Mouse (Mus musculus) gastrocnemius, adult 2 months (tissue): Measurements from ENCODE around the gene Bsg. TPM values are rescaled to one million over a fixed set of nuclear protein-coding genes. Genes with fewer than 3 reads are reported as not detected.
"Not testable (repeated sequence)": the region's sequence is repeated elsewhere in the genome, so short reads cannot be mapped to it uniquely, and the experiment has no call there.

Experiments
- DNase-seq: peaks from one replicate; pipeline ENCODE4 v3.0.0; 2022
- H3K27ac ChIP-seq: fragments of 200-600 bp; 2 replicates; pipeline ENCODE4 v1.8.1; 2022; ENCODE audit warnings: mild to moderate bottlenecking
- H3K4me3 ChIP-seq: fragments of 200-600 bp; 2 replicates; pipeline ENCODE4 v1.8.1; 2022; ENCODE audit warnings: mild to moderate bottlenecking, moderate library complexity
- CTCF ChIP-seq: fragments of 200-600 bp; IDR thresholded peaks from 2 replicates; pipeline ENCODE4 v1.8.1; 2022; ENCODE audit warnings: antibody characterized with exemption, mild to moderate bottlenecking, moderate library complexity
- intact Hi-C: fragments of 180-260 bp; cut with DNase I; formaldehyde crosslinking; loops from one replicate; pipeline ENCODE4 v1.15.1; 2025
- total RNA-seq, 2 experiments: library from RNA; stranded (reverse); gene quantifications; 2 replicates each; pipeline ENCODE4 v1.2.3; 2021

The Bsg gene
- total RNA-seq, 2 experiments from 2014 or later = 650 to 652 TPM

DNA sequence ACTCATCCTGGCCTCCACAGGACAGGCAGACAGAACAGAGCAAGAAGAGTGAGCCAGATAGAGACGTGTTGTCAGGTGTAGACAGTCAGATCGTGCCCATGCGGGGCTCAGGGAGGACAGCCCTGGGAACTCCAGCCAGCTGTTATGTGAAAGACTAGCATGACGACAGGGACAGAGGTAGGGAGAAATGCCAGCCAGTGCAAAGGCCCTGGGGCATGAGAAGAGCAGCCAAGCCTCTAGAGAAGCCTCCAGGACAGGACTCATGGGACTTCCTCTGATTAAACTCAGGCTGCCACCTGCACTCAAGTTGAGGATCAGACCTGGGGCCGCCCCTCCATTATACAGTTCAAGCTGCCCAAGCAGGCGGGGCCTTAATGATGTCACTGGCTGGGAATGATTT lies 44.2 kb downstream of the Bsg start:
- Histone ChIP-seq H3K4me3 (no peak overlapping the region), H3K27ac (no peak overlapping the region)
- no peak for TF ChIP-seq CTCF
- intact Hi-C loops = no loop called here
- DNase-seq = no peak

DNA sequence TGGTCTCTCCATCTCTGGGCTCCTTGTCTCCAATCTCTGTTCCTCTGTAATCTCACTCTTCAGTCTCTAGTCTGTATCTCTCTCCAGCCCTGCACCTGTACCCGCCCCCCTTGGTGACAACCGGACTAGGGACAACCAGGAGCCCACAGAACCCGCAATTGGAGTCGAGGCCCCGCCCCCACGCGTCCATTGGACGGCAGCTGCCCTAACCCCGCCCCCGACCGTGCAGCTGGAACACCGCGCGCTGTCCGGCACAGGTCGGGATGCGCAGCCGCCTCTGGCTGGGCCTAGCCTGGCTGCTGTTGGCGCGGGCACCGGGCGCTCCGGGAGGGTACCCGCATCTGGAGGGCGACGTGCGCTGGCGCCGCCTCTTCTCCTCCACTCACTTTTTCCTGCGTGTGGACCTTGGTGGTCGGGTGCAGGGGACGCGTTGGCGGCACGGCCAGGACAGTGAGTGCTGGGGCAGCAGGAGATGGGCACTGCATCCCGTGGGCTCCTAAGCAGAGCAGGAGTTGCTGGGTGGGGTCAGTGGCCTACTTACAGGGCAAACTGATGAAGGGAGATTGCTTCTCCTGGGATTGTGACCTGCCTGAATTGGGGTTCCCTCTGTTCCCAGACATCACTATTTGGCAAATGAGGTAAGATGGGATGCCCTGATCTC lies 50.7 kb downstream of the Bsg start, which contains the start of gene Fgf22:
Fgf22 (plus strand) TSS at position 221 of the 661 bp plus-strand sequence.
- Histone ChIP-seq H3K4me3 (peak within 1 kb of the TSS; percentile 55), H3K27ac (no peak within 1 kb of the TSS)
- intact Hi-C loops = no loop called here
- DNase-seq = peak; percentile 84
- TF ChIP-seq CTCF = no peak

DNA sequence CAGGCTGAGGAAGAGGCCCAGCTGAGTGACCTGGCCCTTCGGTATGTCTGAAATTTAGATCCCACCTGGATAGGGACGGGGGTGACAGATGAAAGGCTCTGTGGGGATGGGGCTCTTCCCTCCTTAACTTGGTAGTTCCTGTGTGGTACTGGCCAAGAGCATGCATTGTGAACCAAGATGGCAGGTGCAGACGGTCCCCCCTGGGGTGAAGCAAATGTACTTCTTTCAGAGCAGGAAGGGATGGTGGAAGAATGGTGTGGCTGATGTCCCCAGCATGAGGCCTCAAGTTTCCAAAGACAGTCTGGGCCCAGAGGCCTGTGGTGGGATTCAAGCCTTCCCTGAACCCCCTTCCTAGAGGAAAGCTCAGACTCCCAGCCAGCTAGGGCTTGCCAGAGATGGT lies 51.6 kb downstream of the Bsg start:
- intact Hi-C loops = no loop called here
- Histone ChIP-seq H3K27ac (no peak overlapping the region), H3K4me3 (no peak overlapping the region)
- no peak for DNase-seq
- TF ChIP-seq CTCF = no peak

DNA sequence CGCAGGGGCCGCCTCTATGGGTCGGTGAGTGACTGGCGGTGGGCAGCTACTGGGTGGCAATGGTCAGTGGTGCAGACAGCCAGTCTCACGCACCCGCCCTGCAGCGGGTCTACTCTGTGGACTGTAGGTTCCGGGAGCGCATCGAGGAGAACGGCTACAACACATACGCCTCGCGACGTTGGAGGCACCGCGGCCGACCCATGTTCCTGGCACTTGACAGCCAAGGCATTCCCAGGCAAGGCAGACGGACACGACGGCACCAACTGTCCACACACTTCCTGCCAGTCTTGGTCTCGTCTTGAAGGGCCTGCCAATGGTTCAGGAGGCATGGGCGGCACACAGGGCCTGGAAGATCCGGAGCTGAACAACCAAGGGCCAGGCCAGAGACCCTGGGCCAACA lies 52.4 kb downstream of the Bsg start:
- DNase-seq = no peak
- intact Hi-C loops = no loop called here
- no peak for TF ChIP-seq CTCF
- H3K27ac ChIP-seq = no peak overlapping the region
- no peak overlapping the region for H3K4me3 ChIP-seq

DNA sequence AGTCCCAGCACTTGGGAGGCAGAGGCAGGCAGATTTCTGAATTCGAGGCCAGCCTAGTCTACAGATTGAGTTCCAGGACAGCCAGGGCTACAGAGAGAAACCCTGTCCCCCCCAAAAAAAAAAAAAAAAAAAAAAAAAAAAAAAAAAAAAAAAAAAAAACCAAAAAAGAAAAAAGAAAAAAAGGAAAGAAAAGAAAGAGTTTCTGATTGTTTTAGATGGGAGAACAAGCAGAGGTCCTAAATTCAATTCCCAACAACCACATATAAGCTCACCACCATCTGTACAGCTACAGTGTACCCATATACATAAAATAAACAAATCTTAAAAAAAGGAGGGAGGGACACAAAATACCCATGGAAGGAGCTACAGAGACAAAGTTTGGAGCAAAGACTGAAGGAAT lies 55.4 kb downstream of the Bsg start:
- intact Hi-C loops, H3K4me3 ChIP-seq, DNase-seq, H3K27ac ChIP-seq: not testable (repeated sequence)

DNA sequence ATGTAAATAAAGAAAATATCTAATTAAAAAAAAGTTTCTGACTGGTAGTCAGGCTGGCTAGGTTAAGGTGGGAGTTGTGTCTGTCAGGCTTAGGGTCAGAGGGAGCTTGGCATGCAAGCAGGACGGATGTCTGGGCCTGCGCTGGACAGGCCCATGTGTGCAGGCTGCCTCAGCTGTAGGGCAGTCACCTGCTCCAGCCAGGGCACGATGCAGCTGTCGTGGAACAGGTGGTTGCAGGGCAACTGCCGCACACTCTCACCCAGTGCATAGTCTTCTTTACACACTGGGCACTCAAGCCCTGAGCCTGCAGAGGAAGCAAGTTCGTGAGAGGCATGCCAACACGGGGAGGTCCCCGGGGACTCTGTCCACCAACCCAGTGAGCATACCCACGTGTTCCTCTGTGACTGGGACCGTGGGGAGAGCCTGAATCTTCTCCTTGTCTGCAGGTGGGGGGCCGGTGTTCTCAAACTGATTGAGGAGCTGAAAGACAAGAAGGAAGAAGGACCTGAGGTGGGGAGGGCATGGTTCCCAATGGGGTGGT lies 56.4 kb downstream of the Bsg start:
- TF ChIP-seq CTCF = no peak
- Histone ChIP-seq H3K27ac (no peak overlapping the region), H3K4me3 (no peak overlapping the region)
- no peak for DNase-seq
- intact Hi-C loops = no loop called here

Other genes with a start within 250 kb of the Bsg start
- gene Vmn2r83, start 235.8 kb upstream of the Bsg start, total RNA-seq = not detected
- gene Plpp2, start 170.7 kb upstream of the Bsg start, total RNA-seq = under 1 TPM; 0.71 to 0.73 TPM
- 10 to 100 TPM; 15.8 to 18.9 TPM for gene Mier2, start 149.3 kb upstream of the Bsg start, total RNA-seq
- not detected for gene Theg, start 117.2 kb upstream of the Bsg start, total RNA-seq
- gene C2cd4c, start 90.5 kb upstream of the Bsg start, total RNA-seq = under 1 TPM; 0.20 to 0.51 TPM
- gene Shc2, start 66.6 kb upstream of the Bsg start, total RNA-seq = 1 to 10 TPM; 3.2 to 7.5 TPM
- 100 to 1,000 TPM in 1 of 2 experiments, 10 to 100 TPM in 1; 56.6 to 180 TPM for gene Odf3l2, start 58.8 kb upstream of the Bsg start, total RNA-seq
- not detected for gene Madcam1, start 39.9 kb upstream of the Bsg start, total RNA-seq
- 10 to 100 TPM; 18.4 to 19.2 TPM for gene Tpgs1, start 35.1 kb upstream of the Bsg start, total RNA-seq
- gene Cdc34, start 22.3 kb upstream of the Bsg start, total RNA-seq = 100 to 1,000 TPM; 366 to 415 TPM
- gene Gzmm, start 15.5 kb upstream of the Bsg start, total RNA-seq = 1 to 10 TPM; 7.2 to 9.8 TPM
- under 1 TPM; 0.47 to 0.84 TPM for gene Hcn2, start 12.1 kb downstream of the Bsg start, total RNA-seq
- gene Polrmt, start 42.1 kb downstream of the Bsg start, total RNA-seq = 10 to 100 TPM; 27.0 to 40.8 TPM
- not detected for gene Fgf22, start 50.6 kb downstream of the Bsg start, total RNA-seq
- 10 to 100 TPM; 46.1 to 53.6 TPM for gene Rnf126, start 62.5 kb downstream of the Bsg start, total RNA-seq
- 1 to 10 TPM; 1.0 to 1.5 TPM for gene Fstl3, start 72.8 kb downstream of the Bsg start, total RNA-seq
- not detected for gene Prss57, start 86.5 kb downstream of the Bsg start, total RNA-seq
- gene Palm, start 89.1 kb downstream of the Bsg start, total RNA-seq = 10 to 100 TPM; 18.1 to 23.0 TPM
- not detected for gene Misp, start 116.5 kb downstream of the Bsg start, total RNA-seq
- gene Ptbp1, start 149.9 kb downstream of the Bsg start, total RNA-seq = 10 to 100 TPM; 18.8 to 25.1 TPM
- gene Prtn3, start 170.0 kb downstream of the Bsg start, total RNA-seq = not detected
- gene Plppr3, start 170.1 kb downstream of the Bsg start, total RNA-seq = under 1 TPM in 1 of 2 experiments, not detected in 1; 0.17 TPM
- not detected for gene Elane, start 181.8 kb downstream of the Bsg start, total RNA-seq
- 10 to 100 TPM; 12.9 to 77.1 TPM for gene Cfd, start 186.4 kb downstream of the Bsg start, total RNA-seq
- gene Med16, start 204.4 kb downstream of the Bsg start, total RNA-seq = 10 to 100 TPM; 32.6 to 37.2 TPM
- not detected for gene Gm26602, start 206.4 kb downstream of the Bsg start, total RNA-seq
- under 1 TPM; 0.17 to 0.23 TPM for gene Kiss1r, start 212.5 kb downstream of the Bsg start, total RNA-seq
- gene R3hdm4, start 216.7 kb downstream of the Bsg start, total RNA-seq = 100 to 1,000 TPM; 107 to 121 TPM
- 1 to 10 TPM; 1.8 to 2.1 TPM for gene Arid3a, start 222.6 kb downstream of the Bsg start, total RNA-seq